Mouse (Mus musculus) megakaryocyte, embryonic 14.5 days (primary cell): ENCODE data around the gene Tmem131l.

ENCODE experiments used
- FLI1 ChIP-seq: IDR thresholded peaks from 2 replicates; pipeline ENCODE4 v1.6.1; 2012; ENCODE audit warnings: low read length, inconsistent platforms, mixed read lengths
- GATA1 ChIP-seq: IDR thresholded peaks from 3 replicates; pipeline ENCODE4 v1.6.1; 2012; ENCODE audit warnings: mixed read lengths, low read length, inconsistent platforms, borderline replicate concordance

DNA sequence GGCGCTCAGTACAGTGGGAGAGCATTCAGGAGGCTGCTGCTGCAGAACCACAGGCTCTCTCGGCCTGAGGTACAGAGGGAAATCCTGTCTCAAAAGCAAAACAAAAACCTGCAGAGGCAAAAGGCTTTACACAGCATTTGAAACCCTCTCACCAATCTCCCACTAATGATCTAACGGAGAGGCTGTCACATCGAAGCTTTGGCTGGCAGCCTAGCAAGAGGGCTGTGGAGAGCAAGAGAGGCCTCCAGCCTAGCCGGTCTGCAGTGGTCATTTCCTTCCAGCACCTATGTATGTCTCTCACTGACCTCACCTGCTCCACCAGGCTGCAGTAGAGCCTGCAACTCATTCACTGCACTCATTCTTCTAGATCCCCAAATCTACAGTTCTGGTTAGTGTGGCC lies 76.3 kb downstream of the Tmem131l start:
- TF ChIP-seq FLI1 (no peak), GATA1 (no peak)
